8 mouse cellular contexts compared by ENCODE assay signal in the genomic region with DNA sequence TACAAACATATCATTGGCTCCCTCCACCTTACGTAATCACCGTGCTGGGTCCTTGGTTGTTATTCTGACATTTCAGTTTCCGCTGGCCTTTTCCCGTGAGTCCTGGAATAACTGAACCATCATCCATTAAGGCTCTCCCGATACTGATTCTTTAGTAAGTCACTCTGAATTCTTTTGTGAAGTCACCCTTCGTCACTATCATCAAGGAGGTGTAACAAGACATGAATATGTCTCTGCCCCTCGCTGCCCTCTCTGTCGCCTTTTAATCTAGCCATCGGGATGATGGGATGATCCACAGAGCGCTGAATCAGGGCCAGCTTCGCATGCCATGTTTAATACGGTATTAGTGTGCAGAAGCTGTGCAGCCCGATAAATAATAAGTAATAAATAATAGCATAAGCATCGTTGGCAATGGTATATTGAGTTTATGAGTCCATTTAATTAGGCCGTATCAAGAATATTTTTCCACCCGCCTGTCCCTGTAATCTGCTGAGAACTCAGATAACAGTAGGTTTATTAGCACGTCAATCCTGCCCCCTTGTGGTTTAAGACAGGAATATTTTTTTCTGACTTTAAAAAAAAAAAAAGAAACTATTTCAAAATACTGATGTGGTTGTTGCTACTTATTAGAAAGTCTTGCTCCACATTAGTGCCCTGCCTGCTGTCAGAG. TPM values are rescaled to one million over a fixed set of nuclear protein-coding genes. Genes with fewer than 3 reads are reported as not detected.
DNase-seq lines count a peak whose midpoint lies in the region; ATAC-seq and TF ChIP-seq lines count a peak whose summit lies in the region.

No protein-coding gene starts in this region.

- H3K4me1 ChIP-seq in kidney, adult 2 months (ENCODE audit: control insufficient read depth, insufficient read depth, low read length), result peaks cover 4% of the 10 kb centered on the region; the same call in 1 of the 2 replicates
- H3K4me1 ChIP-seq in forebrain, embryonic 16.5 days (replicated peaks; ENCODE audit: control insufficient read depth, insufficient read depth, low read length), result peaks cover 16% of the 10 kb centered on the region
- 0 out of 2 replicates have a peak, but pooled peaks cover 9% of the 10 kb centered on the region for H3K4me1 ChIP-seq in intestine, embryonic 15.5 days (replicated peaks)
- H3K4me1 ChIP-seq in limb, embryonic 14.5 days (ENCODE audit: control insufficient read depth, insufficient read depth, low read length), result peaks cover 3% of the 10 kb centered on the region; the same call in 1 of the 2 replicates
- H3K4me1 ChIP-seq in neural tube, embryonic 11.5 days (ENCODE audit: control insufficient read depth, insufficient read depth, low read length), result peaks cover 5% of the 10 kb centered on the region; the same call in 1 of the 2 replicates

- peak overlapping the region; percentile 56 for H3K9ac ChIP-seq in forebrain, embryonic 16.5 days (replicated peaks; ENCODE audit: low read depth, low read length)
- no peak overlapping the region for H3K9ac ChIP-seq in intestine, embryonic 15.5 days
- H3K9ac ChIP-seq in limb, embryonic 14.5 days (ENCODE audit: low read depth, low read length, severe bottlenecking), result no peak overlapping the region
- no peak overlapping the region for H3K9ac ChIP-seq in neural tube, embryonic 11.5 days (ENCODE audit: low read length)

- ATAC-seq in forebrain, embryonic 16.5 days, result peak; percentile 24
- ATAC-seq in intestine, embryonic 15.5 days, result peak; percentile 34; the same call in 1 of the 2 replicates
- no peak for ATAC-seq in limb, embryonic 14.5 days (ENCODE audit: low FRiP score, low read depth)
- ATAC-seq in neural tube, embryonic 11.5 days (ENCODE audit: insufficient read depth, low FRiP score, low TSS enrichment), result peak; percentile 21; the same call in 1 of the 2 replicates

- peak overlapping the region; percentile 77 for H3K4me2 ChIP-seq in forebrain, embryonic 16.5 days (ENCODE audit: low read length)
- peak overlapping the region; percentile 48 for H3K4me2 ChIP-seq in intestine, embryonic 15.5 days (replicated peaks)
- peak overlapping the region; percentile 48 for H3K4me2 ChIP-seq in limb, embryonic 14.5 days (replicated peaks; ENCODE audit: low read depth, low read length, severe bottlenecking)
- H3K4me2 ChIP-seq in neural tube, embryonic 11.5 days (ENCODE audit: low read depth), result peak overlapping the region; percentile 48

- H3K9me3 ChIP-seq in forebrain, embryonic 16.5 days (ENCODE audit: control insufficient read depth, low read length), result no peaks in the 10 kb centered on the region
- H3K9me3 ChIP-seq in intestine, embryonic 15.5 days, result no peaks in the 10 kb centered on the region
- no peaks in the 10 kb centered on the region for H3K9me3 ChIP-seq in limb, embryonic 14.5 days (ENCODE audit: control insufficient read depth, low read length)
- H3K9me3 ChIP-seq in neural tube, embryonic 11.5 days (ENCODE audit: control insufficient read depth, low read length), result no peaks in the 10 kb centered on the region

- H3K36me3 ChIP-seq in kidney, adult 2 months (ENCODE audit: control insufficient read depth, insufficient read depth, low read length), result no peaks in the 10 kb centered on the region
- no peaks in the 10 kb centered on the region for H3K36me3 ChIP-seq in forebrain, embryonic 16.5 days (ENCODE audit: control insufficient read depth, insufficient read depth)
- no peaks in the 10 kb centered on the region for H3K36me3 ChIP-seq in intestine, embryonic 15.5 days
- no peaks in the 10 kb centered on the region for H3K36me3 ChIP-seq in limb, embryonic 14.5 days (ENCODE audit: control insufficient read depth, insufficient read depth, low read length)
- H3K36me3 ChIP-seq in neural tube, embryonic 11.5 days (ENCODE audit: control insufficient read depth, insufficient read depth, low read length), result no peaks in the 10 kb centered on the region

- TF ChIP-seq CTCF in kidney, adult 2 months (conservative IDR thresholded peaks at IDR 0.05; ENCODE audit: insufficient read depth, insufficient read length, low read depth, low read length), result no peak

- H3K27ac ChIP-seq in kidney, adult 2 months (ENCODE audit: insufficient read depth, low read depth, low read length), result 0 out of 2 replicates have a peak overlapping the region, but pooled peaks have one; percentile 24
- H3K27ac ChIP-seq in forebrain, embryonic 16.5 days (ENCODE audit: low read length), result peak overlapping the region; percentile 74
- no peak overlapping the region for H3K27ac ChIP-seq in intestine, embryonic 15.5 days
- H3K27ac ChIP-seq in limb, embryonic 14.5 days (replicated peaks; ENCODE audit: low read depth, low read length), result no peak overlapping the region
- H3K27ac ChIP-seq in neural tube, embryonic 11.5 days (ENCODE audit: low read depth, low read length), result no peak overlapping the region

- no peak for TF ChIP-seq POLR2A in kidney, adult 2 months (IDR thresholded peaks at IDR 0.05; ENCODE audit: low read depth, low read length)
- TF ChIP-seq POLR2A in limb, embryonic 14.5 days (IDR thresholded peaks at IDR 0.05; ENCODE audit: borderline replicate concordance, extremely low read depth, insufficient read depth, insufficient read length), result no peak

- WGBS in kidney, adult 2 months, result 23% methylated on average over 17 of the region's 17 CpGs
- 29% methylated on average over 17 of the region's 17 CpGs for WGBS in forebrain, embryonic 16.5 days
- WGBS in intestine, embryonic 15.5 days, result 34% methylated on average over 17 of the region's 17 CpGs
- 29% methylated on average over 17 of the region's 17 CpGs for WGBS in limb, embryonic 14.5 days
- 36% methylated on average over 17 of the region's 17 CpGs for WGBS in neural tube, embryonic 11.5 days

- H3K4me3 ChIP-seq in kidney, adult 2 months (ENCODE audit: insufficient read depth, low read depth, low read length), result peak overlapping the region; percentile 21
- H3K4me3 ChIP-seq in forebrain, embryonic 16.5 days (replicated peaks; ENCODE audit: low read length), result peak overlapping the region; percentile 46
- no peak overlapping the region for H3K4me3 ChIP-seq in intestine, embryonic 15.5 days (replicated peaks)
- H3K4me3 ChIP-seq in limb, embryonic 14.5 days (replicated peaks; ENCODE audit: low read length), result peak overlapping the region; percentile 29
- H3K4me3 ChIP-seq in neural tube, embryonic 11.5 days (ENCODE audit: low read depth, low read length), result peak overlapping the region; percentile 26

- intact Hi-C loops in gastrocnemius, postnatal 36 days (cut with DNase I), result loop anchor here (2.0 kb wide), 2 partner anchors 162 to 222 kb away; no protein-coding TSS in a partner anchor

- H3K27me3 ChIP-seq in kidney, adult 2 months (replicated peaks; ENCODE audit: control insufficient read depth, insufficient read depth, low read length), result no peaks in the 10 kb centered on the region
- H3K27me3 ChIP-seq in forebrain, embryonic 16.5 days (replicated peaks; ENCODE audit: control insufficient read depth, insufficient read depth, low read length), result no peaks in the 10 kb centered on the region
- no peaks in the 10 kb centered on the region for H3K27me3 ChIP-seq in intestine, embryonic 15.5 days (replicated peaks)
- H3K27me3 ChIP-seq in limb, embryonic 14.5 days (ENCODE audit: control insufficient read depth, insufficient read depth, low read length), result no peaks in the 10 kb centered on the region
- no peaks in the 10 kb centered on the region for H3K27me3 ChIP-seq in neural tube, embryonic 11.5 days (ENCODE audit: control insufficient read depth, insufficient read depth, low read length)

- peak; percentile 51 for DNase-seq in kidney, adult 2 months
- no peak for DNase-seq in kidney, postnatal 14 days
- DNase-seq in cerebellum, adult 11-12 months, result peak; percentile 60
- DNase-seq in limb, embryonic 14.5 days (ENCODE audit: low spot score), result peak; percentile 78
- no peak for DNase-seq in neural tube, embryonic 11.5 days (ENCODE audit: low spot score)
- no peak for DNase-seq in gastrocnemius, postnatal 36 days

RNA-seq across cellular contexts. Expression of a gene that starts 33.8 kb away (rescaled TPM):
- polyA plus RNA-seq in kidney, adult 2 months (2012; rRNA removed), result 21.9 and 22.9 TPM in 2 replicates
- polyA plus RNA-seq in forebrain, embryonic 16.5 days (2015; fragmentation: Nextera tagmentation; extraction: Ambion mirVana), result 65.4 and 71.1 TPM in 2 replicates
- 34.0 and 35.1 TPM in 2 replicates for polyA plus RNA-seq in intestine, embryonic 15.5 days (2015; fragmentation: Nextera tagmentation; extraction: Ambion mirVana)
- 56.9 and 59.9 TPM in 2 replicates for polyA plus RNA-seq in limb, embryonic 14.5 days (2012; rRNA removed)
- 32.9 and 39.2 TPM in 2 replicates for polyA plus RNA-seq in limb, embryonic 14.5 days (2014; fragmentation: Nextera tagmentation; extraction: Ambion mirVana)
- polyA plus RNA-seq in neural tube, embryonic 11.5 days (2014; fragmentation: Nextera tagmentation; extraction: Ambion mirVana), result 63.2 and 63.5 TPM in 2 replicates
- total RNA-seq in gastrocnemius, postnatal 36 days (2021), result 10 to 100 TPM; 40.8 to 44.9 TPM

RNA-seq across cellular contexts. Expression of a gene that starts 47.5 kb away (rescaled TPM):
- polyA plus RNA-seq in kidney, adult 2 months (2012; rRNA removed), result 36.7 and 37.2 TPM in 2 replicates
- 4.5 and 4.6 TPM in 2 replicates for polyA plus RNA-seq in forebrain, embryonic 16.5 days (2015; fragmentation: Nextera tagmentation; extraction: Ambion mirVana)
- 44.4 and 50.7 TPM in 2 replicates for polyA plus RNA-seq in intestine, embryonic 15.5 days (2015; fragmentation: Nextera tagmentation; extraction: Ambion mirVana)
- 24.4 and 28.2 TPM in 2 replicates for polyA plus RNA-seq in limb, embryonic 14.5 days (2012; rRNA removed)
- polyA plus RNA-seq in limb, embryonic 14.5 days (2014; fragmentation: Nextera tagmentation; extraction: Ambion mirVana), result 41.6 and 44.5 TPM in 2 replicates
- polyA plus RNA-seq in neural tube, embryonic 11.5 days (2014; fragmentation: Nextera tagmentation; extraction: Ambion mirVana), result 18.4 and 21.1 TPM in 2 replicates
- total RNA-seq in gastrocnemius, postnatal 36 days (2021), result 1 to 10 TPM; 2.6 to 2.7 TPM

Comparison
In these comparisons a context has a peak if more than half of its experiments do, and no peak if none do; other contexts are left out.
1. DNase-seq: peak in kidney, adult 2 months (single experiment), cerebellum, adult 11-12 months (single experiment) and limb, embryonic 14.5 days (single experiment); none in kidney, postnatal 14 days (single experiment), neural tube, embryonic 11.5 days (single experiment) and gastrocnemius, postnatal 36 days (0 of 2).
2. H3K27ac ChIP-seq: peak in kidney, adult 2 months (single experiment) and forebrain, embryonic 16.5 days (single experiment); none in intestine, embryonic 15.5 days (single experiment), limb, embryonic 14.5 days (single experiment) and neural tube, embryonic 11.5 days (single experiment).
3. Peak in every context shown above with its lines, with median percentiles within 50 percentile points of each other: H3K4me2 ChIP-seq.